Mouse (Mus musculus): ENCODE results near the gene Mfsd10. TPM values are rescaled to one million over a fixed set of nuclear protein-coding genes. Genes with fewer than 3 reads are reported as not detected.

The Mfsd10 gene
- polyA plus RNA-seq, 1 experiment from 2014 or later, result 61.3 TPM

DNA sequence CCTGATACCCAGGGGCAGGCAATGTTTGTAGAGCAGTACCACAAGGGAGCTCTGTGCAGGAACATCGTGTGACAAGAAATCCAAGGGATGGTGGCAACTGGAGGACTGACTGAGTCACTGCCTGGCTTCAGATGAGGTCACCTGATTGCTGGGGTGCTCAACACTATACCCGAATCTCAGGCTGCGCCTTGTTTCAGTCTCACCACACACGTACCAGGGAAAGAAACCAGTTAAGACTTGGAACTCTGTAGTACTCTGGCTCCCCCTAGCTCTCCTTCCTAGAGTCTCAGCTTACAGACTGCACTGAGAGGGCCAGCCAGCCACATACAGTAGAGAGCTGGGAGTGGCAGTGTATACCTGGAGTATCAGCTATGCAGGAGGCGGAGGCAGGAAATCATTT is 5.9 kb upstream of the Mfsd10 start:
- no peak for ATAC-seq (replicated peaks; ENCODE audit: insufficient number of reproducible peaks, insufficient read depth, low FRiP score, low read depth)
- peaks cover 90% of the 10 kb centered on the region for H3K36me3 ChIP-seq

DNA sequence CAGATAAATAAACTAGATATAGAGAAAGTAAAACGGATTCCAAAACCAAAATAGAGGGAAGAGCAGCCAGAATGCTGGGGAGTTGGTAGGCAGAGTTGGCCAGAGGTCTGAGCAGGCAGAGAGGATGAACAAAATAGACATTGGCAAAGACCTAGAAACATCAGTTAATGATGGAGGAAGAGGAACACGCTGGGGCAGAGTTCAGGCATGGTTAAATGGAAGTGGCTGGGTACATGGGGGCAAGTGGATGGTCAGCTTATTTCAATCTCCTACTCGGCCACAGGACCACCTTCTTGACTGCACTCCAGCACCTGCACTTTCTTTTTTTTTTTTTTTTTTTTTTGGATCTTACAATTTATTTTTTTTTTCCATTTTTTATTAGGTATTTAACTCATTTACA is 5.0 kb upstream of the Mfsd10 start:
- H3K4me2 ChIP-seq, result no peak overlapping the region
- 80% methylated on average over 3 of the region's 3 CpGs for WGBS
- no peaks in the 10 kb centered on the region for H3K9me3 ChIP-seq (replicated peaks)
- peaks cover 84% of the 10 kb centered on the region for H3K36me3 ChIP-seq
- no peak overlapping the region for H3K4me3 ChIP-seq
- peaks cover 10% of the 10 kb centered on the region for H3K4me1 ChIP-seq (replicated peaks)
- no peak for ATAC-seq (replicated peaks; ENCODE audit: insufficient number of reproducible peaks, insufficient read depth, low FRiP score, low read depth)
- H3K9ac ChIP-seq, result no peak overlapping the region
- H3K27me3 ChIP-seq, result no peaks in the 10 kb centered on the region
- no peak overlapping the region for H3K27ac ChIP-seq

More for the DNA sequence above, 5.9 kb upstream of the Mfsd10 start:
- H3K27me3 ChIP-seq, result no peaks in the 10 kb centered on the region
- WGBS, result 76% methylated on average over 5 of the region's 5 CpGs
- H3K4me1 ChIP-seq (replicated peaks), result peaks cover under 1% of the 10 kb centered on the region; the same call in 1 of the 2 replicates
- no peaks in the 10 kb centered on the region for H3K9me3 ChIP-seq (replicated peaks)
- H3K27ac ChIP-seq, result no peak overlapping the region
- no peak overlapping the region for H3K4me3 ChIP-seq
- no peak overlapping the region for H3K9ac ChIP-seq
- H3K4me2 ChIP-seq, result no peak overlapping the region

DNA sequence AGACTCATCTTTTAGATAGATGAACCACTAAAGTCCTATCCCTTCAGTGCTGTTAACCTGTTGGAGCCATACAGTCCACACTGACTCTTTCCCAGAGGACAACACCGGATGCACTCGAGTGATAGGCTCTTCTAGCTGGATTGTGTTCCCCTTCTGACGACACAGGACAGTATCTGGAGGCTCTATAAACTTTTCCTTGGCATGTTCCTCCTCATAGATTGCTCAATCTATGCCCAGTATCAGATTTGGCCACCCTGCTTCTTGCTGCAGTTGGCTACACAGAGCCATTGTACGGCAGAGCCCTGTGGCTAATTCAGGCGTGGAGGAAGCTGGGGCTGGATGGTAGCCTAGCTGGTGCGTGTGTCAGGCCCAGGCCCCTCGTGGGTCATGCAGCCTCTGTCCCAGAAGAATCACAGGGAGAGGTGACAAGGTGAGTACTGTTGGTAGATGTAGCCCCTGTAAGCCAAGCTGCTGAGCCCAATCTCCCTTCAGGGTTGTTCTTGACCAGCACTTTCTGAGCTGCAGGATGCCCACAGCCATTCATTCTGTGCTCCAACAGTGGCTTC is 662 bp upstream of the Mfsd10 start:
- peak overlapping the region; percentile 88; the same call in 1 of the 2 replicates for H3K27ac ChIP-seq
- peak overlapping the region; percentile 93 for H3K4me2 ChIP-seq
- H3K4me1 ChIP-seq (replicated peaks), result peaks cover 25% of the 10 kb centered on the region
- H3K36me3 ChIP-seq, result peaks cover 68% of the 10 kb centered on the region
- ATAC-seq (replicated peaks; ENCODE audit: insufficient number of reproducible peaks, insufficient read depth, low FRiP score, low read depth), result no peak
- H3K9ac ChIP-seq, result peak overlapping the region; percentile 75
- no peaks in the 10 kb centered on the region for H3K9me3 ChIP-seq (replicated peaks)
- no peaks in the 10 kb centered on the region for H3K27me3 ChIP-seq
- peak overlapping the region; percentile 68; the same call in 1 of the 2 replicates for H3K4me3 ChIP-seq
- WGBS, result 72% methylated on average over 7 of the region's 7 CpGs

DNA sequence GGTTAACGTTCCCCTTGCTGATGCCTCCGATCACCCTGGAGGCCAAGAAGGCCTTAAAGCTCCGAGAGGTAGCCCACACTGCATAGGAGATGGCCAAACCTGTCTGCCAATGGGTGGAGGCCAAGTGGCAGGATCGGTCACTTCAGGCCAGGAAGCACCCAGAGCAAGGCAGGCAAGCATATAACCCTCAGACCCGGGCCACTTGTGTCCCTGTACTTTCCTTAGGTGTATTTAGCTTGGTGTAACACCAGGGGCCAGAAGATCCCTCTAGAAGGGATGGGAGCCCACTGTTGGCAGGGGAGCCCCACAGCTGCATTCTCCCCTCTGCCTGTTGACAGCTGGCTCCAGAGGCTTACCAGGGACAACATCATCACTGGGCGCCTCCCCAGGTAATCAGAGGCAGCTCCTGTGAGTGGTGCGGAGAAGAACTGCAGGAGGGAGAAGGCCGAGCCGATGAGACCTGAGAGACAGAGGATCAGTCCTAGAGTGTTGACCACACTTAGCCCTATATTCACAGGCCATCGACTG is 1.3 kb downstream of the Mfsd10 start:
- Histone ChIP-seq H3K27ac (peak overlapping the region; percentile 88; the same call in 1 of the 2 replicates), H3K4me3 (peak overlapping the region; percentile 68), H3K9me3 (replicated peaks) (no peaks in the 10 kb centered on the region), H3K27me3 (no peaks in the 10 kb centered on the region), H3K4me1 (replicated peaks) (peaks cover 25% of the 10 kb centered on the region), H3K36me3 (peaks cover 74% of the 10 kb centered on the region), H3K4me2 (peak overlapping the region; percentile 93), H3K9ac (peak overlapping the region; percentile 16; the same call in 1 of the 2 replicates)
- 48% methylated on average over 10 of the region's 10 CpGs for WGBS
- ATAC-seq (replicated peaks; ENCODE audit: insufficient number of reproducible peaks, insufficient read depth, low FRiP score, low read depth), result no peak

DNA sequence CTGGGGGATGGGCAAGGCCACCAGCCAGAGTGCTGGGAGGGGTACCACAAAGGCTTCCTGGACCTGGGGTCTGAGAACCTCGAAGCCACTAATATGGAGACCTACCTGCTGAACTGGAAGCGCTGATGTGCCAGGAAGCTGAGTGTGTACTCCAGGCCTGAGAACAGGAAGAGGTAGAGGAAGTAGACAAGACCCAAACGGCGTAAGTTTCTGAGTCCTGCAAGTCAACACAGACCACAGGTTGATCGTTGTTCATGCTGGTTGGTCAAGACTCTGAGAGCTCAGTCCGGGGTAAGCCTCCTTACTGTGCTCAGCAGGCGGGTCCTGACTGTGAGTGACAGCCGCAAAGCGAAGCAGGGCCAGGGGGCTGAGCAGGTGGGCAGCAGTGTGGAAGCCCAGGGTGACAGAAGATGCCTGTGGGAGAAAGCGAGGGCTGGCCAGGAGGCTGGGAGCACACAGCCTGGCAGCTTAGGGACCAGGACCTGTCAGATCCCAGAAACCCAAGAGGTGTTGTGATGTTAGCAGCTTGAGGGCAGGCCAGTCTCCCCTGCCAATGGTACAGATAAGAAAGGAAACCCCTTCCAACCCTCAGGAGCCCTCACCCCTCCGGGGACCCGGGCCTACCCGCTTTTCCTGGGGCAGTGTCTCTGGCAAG is 2.1 kb downstream of the Mfsd10 start:
- H3K36me3 ChIP-seq, result peaks cover 73% of the 10 kb centered on the region
- no peak for ATAC-seq (replicated peaks; ENCODE audit: insufficient number of reproducible peaks, insufficient read depth, low FRiP score, low read depth)
- no peak overlapping the region for H3K9ac ChIP-seq
- H3K4me1 ChIP-seq (replicated peaks), result peaks cover 25% of the 10 kb centered on the region
- no peak overlapping the region for H3K4me3 ChIP-seq
- no peaks in the 10 kb centered on the region for H3K27me3 ChIP-seq
- no peaks in the 10 kb centered on the region for H3K9me3 ChIP-seq (replicated peaks)
- no peak overlapping the region; the same call in 1 of the 2 replicates for H3K27ac ChIP-seq
- 84% methylated on average over 13 of the region's 13 CpGs for WGBS
- no peak overlapping the region for H3K4me2 ChIP-seq

DNA sequence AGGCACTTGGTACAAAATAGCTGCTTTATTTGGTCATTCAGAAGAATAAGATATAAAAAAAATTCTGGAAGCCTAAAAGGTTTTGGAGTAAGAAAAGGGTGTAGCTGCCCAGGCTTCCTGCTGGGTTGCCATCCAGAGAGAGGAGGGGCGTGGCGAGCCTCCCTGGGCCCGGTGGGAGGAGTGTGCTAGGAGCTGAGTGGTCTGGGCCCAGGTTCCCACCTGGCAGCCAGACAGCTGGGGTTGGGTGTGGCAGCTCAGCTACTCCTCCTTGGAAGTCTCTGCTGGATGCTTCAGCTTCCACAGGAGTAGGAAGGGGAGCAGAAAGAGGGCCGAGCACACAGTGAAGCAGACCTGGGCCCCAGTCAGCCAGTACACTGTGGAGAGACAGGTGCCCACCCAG is 3.4 kb downstream of the Mfsd10 start:
- Histone ChIP-seq H3K4me1 (replicated peaks) (peaks cover 25% of the 10 kb centered on the region), H3K4me3 (no peak overlapping the region), H3K9ac (no peak overlapping the region), H3K36me3 (peaks cover 71% of the 10 kb centered on the region), H3K27ac (no peak overlapping the region), H3K27me3 (no peaks in the 10 kb centered on the region), H3K9me3 (replicated peaks) (no peaks in the 10 kb centered on the region), H3K4me2 (no peak overlapping the region)
- ATAC-seq (replicated peaks; ENCODE audit: insufficient number of reproducible peaks, insufficient read depth, low FRiP score, low read depth), result no peak
- WGBS, result 62% methylated on average over 4 of the region's 4 CpGs

DNA sequence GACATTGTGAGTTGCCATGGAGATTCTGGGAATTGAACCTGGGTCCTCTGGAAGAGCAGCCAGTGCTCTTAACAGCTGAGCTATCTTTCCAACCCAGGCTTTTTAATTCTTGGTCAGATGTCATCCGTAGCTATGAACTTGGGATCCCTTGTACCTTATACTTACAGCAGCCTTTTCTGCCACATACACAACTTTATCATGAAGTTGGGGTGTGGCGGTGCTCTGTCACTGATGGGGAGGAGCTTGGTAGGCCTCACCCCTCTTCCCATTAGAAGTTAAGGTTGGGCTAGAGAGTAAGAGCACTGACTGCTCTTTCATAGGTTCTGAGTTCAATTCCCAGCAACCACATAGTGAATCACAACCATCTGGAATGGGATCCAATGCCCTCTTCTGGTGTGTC is 4.0 kb downstream of the Mfsd10 start:
- ATAC-seq (replicated peaks; ENCODE audit: insufficient number of reproducible peaks, insufficient read depth, low FRiP score, low read depth), result no peak
- no peak overlapping the region for H3K4me2 ChIP-seq
- H3K27me3 ChIP-seq, result no peaks in the 10 kb centered on the region
- peaks cover 71% of the 10 kb centered on the region for H3K36me3 ChIP-seq
- H3K4me3 ChIP-seq, result no peak overlapping the region
- peaks cover 25% of the 10 kb centered on the region for H3K4me1 ChIP-seq (replicated peaks)
- WGBS, result 82% methylated on average over 2 of the region's 2 CpGs
- no peak overlapping the region for H3K27ac ChIP-seq
- H3K9ac ChIP-seq, result no peak overlapping the region
- no peaks in the 10 kb centered on the region for H3K9me3 ChIP-seq (replicated peaks)

DNA sequence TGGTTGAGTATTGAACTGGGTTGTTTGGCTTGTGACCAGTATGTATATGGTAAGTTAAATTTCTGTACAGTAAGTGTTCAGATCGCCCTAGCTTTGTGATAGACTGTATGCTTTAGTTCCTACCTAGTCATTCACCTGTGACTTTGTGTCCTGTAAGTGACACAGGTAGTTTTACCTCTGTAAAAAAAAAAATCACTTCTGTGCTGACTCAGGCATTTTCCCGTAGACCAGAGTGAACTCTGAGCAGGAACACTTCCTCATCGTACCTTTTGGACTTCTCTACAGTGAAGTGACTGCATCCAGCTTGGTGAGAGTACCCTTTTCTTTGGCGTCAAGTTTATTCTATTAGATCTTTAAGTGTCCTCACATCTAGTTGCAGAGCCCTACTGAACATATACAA is 27.0 kb downstream of the Mfsd10 start:
- Histone ChIP-seq H3K9ac (no peak overlapping the region), H3K4me1 (replicated peaks) (peaks cover 4% of the 10 kb centered on the region; the same call in 1 of the 2 replicates), H3K4me2 (no peak overlapping the region), H3K27me3 (no peaks in the 10 kb centered on the region), H3K27ac (no peak overlapping the region), H3K36me3 (peaks cover 70% of the 10 kb centered on the region), H3K4me3 (no peak overlapping the region), H3K9me3 (replicated peaks) (no peaks in the 10 kb centered on the region)
- 90% methylated on average over 4 of the region's 4 CpGs for WGBS
- no peak for ATAC-seq (replicated peaks; ENCODE audit: insufficient number of reproducible peaks, insufficient read depth, low FRiP score, low read depth)

DNA sequence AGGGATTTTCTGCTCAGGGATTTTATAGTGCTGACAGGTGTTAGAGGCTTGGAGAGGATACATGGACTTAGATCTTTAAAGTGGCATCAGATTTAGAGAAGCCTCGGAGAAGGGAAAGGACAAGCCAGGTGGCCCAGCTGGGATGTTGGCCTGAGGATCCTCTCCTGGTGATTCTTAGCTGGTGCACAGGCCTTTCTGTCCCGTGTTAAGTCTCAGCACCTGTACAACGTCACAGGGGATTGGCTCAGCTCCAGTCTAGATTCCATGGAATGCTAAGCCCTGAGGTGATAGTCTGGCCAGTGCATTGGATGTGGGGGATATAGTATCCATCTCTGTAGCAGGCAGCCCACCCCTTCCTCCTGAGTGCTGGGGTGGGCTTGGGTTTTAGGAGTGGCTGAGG is 28.8 kb downstream of the Mfsd10 start:
- peaks cover 4% of the 10 kb centered on the region; the same call in 1 of the 2 replicates for H3K4me1 ChIP-seq (replicated peaks)
- peaks cover 59% of the 10 kb centered on the region for H3K36me3 ChIP-seq
- H3K27me3 ChIP-seq, result no peaks in the 10 kb centered on the region
- 46% methylated on average over 3 of the region's 3 CpGs for WGBS
- no peak overlapping the region for H3K9ac ChIP-seq
- no peak for ATAC-seq (replicated peaks; ENCODE audit: insufficient number of reproducible peaks, insufficient read depth, low FRiP score, low read depth)
- H3K4me3 ChIP-seq, result no peak overlapping the region
- H3K9me3 ChIP-seq (replicated peaks), result no peaks in the 10 kb centered on the region
- H3K27ac ChIP-seq, result no peak overlapping the region
- no peak overlapping the region for H3K4me2 ChIP-seq

DNA sequence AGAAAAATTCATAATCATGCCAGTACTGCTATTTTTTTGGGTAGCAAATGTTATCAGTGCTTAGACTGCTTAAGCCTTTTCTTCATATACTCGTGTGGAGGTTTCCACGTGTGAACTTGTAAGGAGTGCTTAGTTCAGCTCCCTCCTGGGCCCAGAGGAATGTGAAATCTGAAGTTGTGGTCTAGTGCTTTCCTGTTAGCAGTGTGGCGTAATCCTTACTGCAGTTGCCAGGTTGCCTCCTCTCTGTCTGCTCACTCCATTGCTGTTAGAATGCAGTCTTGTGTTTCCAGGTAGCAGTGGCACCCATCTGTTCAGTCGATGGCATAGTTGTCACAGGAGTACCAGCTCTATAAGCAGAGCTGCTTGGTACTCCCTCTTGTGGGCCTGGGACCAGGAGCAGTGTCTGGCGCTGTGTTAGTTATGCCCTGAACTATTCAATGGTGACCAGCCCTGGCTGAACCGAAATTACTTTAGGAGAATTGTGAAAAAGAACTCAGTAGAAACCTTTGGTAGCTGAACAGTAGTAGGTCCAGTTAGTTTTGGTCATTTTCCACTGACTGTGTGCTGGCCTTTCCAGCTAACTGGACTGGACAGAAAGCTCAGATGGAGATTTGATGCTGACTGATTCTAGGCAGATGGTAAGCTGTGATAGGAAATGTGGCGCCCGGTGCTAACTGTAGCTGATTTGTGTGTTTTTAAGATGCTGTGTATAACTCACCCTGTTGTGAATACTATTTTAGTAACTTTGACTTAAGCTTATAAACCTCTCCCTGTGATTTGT is 29.7 kb downstream of the Mfsd10 start:
- no peaks in the 10 kb centered on the region for H3K27me3 ChIP-seq
- no peaks in the 10 kb centered on the region for H3K9me3 ChIP-seq (replicated peaks)
- H3K27ac ChIP-seq, result no peak overlapping the region
- no peak overlapping the region for H3K9ac ChIP-seq
- H3K4me3 ChIP-seq, result no peak overlapping the region
- peaks cover 4% of the 10 kb centered on the region; the same call in 1 of the 2 replicates for H3K4me1 ChIP-seq (replicated peaks)
- WGBS, result 78% methylated on average over 8 of the region's 8 CpGs
- no peak overlapping the region for H3K4me2 ChIP-seq
- no peak for ATAC-seq (replicated peaks; ENCODE audit: insufficient number of reproducible peaks, insufficient read depth, low FRiP score, low read depth)
- H3K36me3 ChIP-seq, result peaks cover 61% of the 10 kb centered on the region

DNA sequence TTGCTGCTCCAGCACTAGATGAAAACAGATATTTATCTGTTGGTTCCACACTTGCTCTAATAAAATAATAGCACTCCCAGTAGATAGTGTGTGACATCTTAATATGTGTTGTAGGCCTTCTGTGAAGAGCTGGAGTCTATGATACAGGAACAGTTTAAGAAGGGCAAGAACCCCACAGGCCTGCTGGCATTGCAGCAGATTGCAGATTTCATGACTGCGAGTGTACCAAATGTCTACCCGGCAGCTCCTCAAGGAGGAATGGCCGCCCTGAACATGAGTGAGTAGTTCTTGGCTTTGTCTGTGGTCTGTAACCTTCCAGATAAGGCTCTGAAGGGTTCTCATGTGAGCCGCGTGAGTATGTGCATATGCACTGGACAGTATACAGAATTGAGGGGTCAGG is 32.4 kb downstream of the Mfsd10 start:
- no peak overlapping the region for H3K4me2 ChIP-seq
- no peak overlapping the region for H3K4me3 ChIP-seq
- peaks cover 4% of the 10 kb centered on the region; the same call in 1 of the 2 replicates for H3K4me1 ChIP-seq (replicated peaks)
- no peaks in the 10 kb centered on the region for H3K9me3 ChIP-seq (replicated peaks)
- peaks cover 52% of the 10 kb centered on the region for H3K36me3 ChIP-seq
- WGBS, result 87% methylated on average over 5 of the region's 5 CpGs
- H3K27me3 ChIP-seq, result no peaks in the 10 kb centered on the region
- H3K9ac ChIP-seq, result no peak overlapping the region
- H3K27ac ChIP-seq, result no peak overlapping the region
- no peak for ATAC-seq (replicated peaks; ENCODE audit: insufficient number of reproducible peaks, insufficient read depth, low FRiP score, low read depth)
